ENCODE assay signal across 9 mouse cellular contexts in genomic region chr5:122811364-122812079, GRCm38 (mm10). TPM values are rescaled to one million over a fixed set of nuclear protein-coding genes. Genes with fewer than 3 reads are reported as not detected.
A peak's percentile ranks its signal among the peaks of the same experiment; 100 is the strongest.
DNase-seq lines count a peak whose midpoint lies in the region; ATAC-seq lines count a peak whose summit lies in the region.
"Had no signal": no experiment of that assay in that cellular context is flagged by ENCODE, and none has a peak within 500 bp of the region (broad histone marks: within the 10 kb centered on the region; RNA-seq: fewer than 3 reads in every experiment).

No protein-coding gene starts in this region.

- no peak overlapping the region for H3K27ac ChIP-seq in forebrain, embryonic 11.5 days (ENCODE audit: low read depth, low read length)
- no peak overlapping the region for H3K27ac ChIP-seq in forebrain, embryonic 13.5 days
- H3K27ac ChIP-seq: limb, embryonic 12.5 days had no signal

- no peaks in the 10 kb centered on the region for H3K4me1 ChIP-seq in forebrain, embryonic 11.5 days (replicated peaks; ENCODE audit: control insufficient read depth, insufficient read depth, low read length)
- no peaks in the 10 kb centered on the region for H3K4me1 ChIP-seq in forebrain, embryonic 13.5 days
- H3K4me1 ChIP-seq: limb, embryonic 12.5 days had no signal

- H3K9ac ChIP-seq in forebrain, embryonic 11.5 days (ENCODE audit: low read length) = no peak overlapping the region
- no peak overlapping the region for H3K9ac ChIP-seq in forebrain, embryonic 13.5 days
- H3K9ac ChIP-seq: limb, embryonic 12.5 days had no signal

- no peak for ATAC-seq in forebrain, embryonic 11.5 days (replicated peaks; ENCODE audit: low FRiP score)
- ATAC-seq in forebrain, embryonic 13.5 days = no peak

- DNase-seq in forebrain, embryonic 11.5 days (ENCODE audit: low spot score) = peak; percentile 82
- peak; percentile 81 for DNase-seq in 3T3-L1 (ENCODE audit: low read depth, low spot score)
- peak; percentile 63 to 73 for DNase-seq in adrenal gland, adult 18-20 months (ENCODE audit: low spot score in 2 of 2)
- DNase-seq in embryo, embryonic 9.5 days (ENCODE audit: extremely low spot score) = peak; percentile 61
- peak; percentile 79 for DNase-seq in kidney, adult 9 months
- DNase-seq in lung, postnatal 10 days = peak; percentile 78
- DNase-seq in spleen, postnatal 10 days (ENCODE audit: low spot score in 2 of 2) = peak; percentile 64 to 86

- no peaks in the 10 kb centered on the region for H3K27me3 ChIP-seq in forebrain, embryonic 11.5 days (ENCODE audit: control insufficient read depth, insufficient read depth, low read length)
- no peaks in the 10 kb centered on the region for H3K27me3 ChIP-seq in forebrain, embryonic 13.5 days
- H3K27me3 ChIP-seq: limb, embryonic 12.5 days had no signal

- no peak overlapping the region for H3K4me3 ChIP-seq in forebrain, embryonic 11.5 days (ENCODE audit: low read depth, low read length)
- no peak overlapping the region for H3K4me3 ChIP-seq in forebrain, embryonic 13.5 days
- H3K4me3 ChIP-seq: limb, embryonic 12.5 days had no signal

- WGBS in forebrain, embryonic 11.5 days = 91% methylated on average over 9 of the region's 9 CpGs
- 91% methylated on average over 9 of the region's 9 CpGs for WGBS in forebrain, embryonic 13.5 days

- H3K4me2 ChIP-seq in forebrain, embryonic 11.5 days (ENCODE audit: low read depth, low read length, severe bottlenecking) = no peak overlapping the region
- H3K4me2 ChIP-seq in forebrain, embryonic 13.5 days = no peak overlapping the region
- H3K4me2 ChIP-seq: limb, embryonic 12.5 days had no signal

- H3K9me3 ChIP-seq in forebrain, embryonic 11.5 days (ENCODE audit: control insufficient read depth, low read length) = no peaks in the 10 kb centered on the region
- no peaks in the 10 kb centered on the region for H3K9me3 ChIP-seq in forebrain, embryonic 13.5 days (replicated peaks)
- H3K9me3 ChIP-seq: limb, embryonic 12.5 days had no signal

- peaks cover 23% of the 10 kb centered on the region; the same call in 1 of the 2 replicates for H3K36me3 ChIP-seq in forebrain, embryonic 11.5 days (ENCODE audit: control insufficient read depth, insufficient read depth, low read length)
- H3K36me3 ChIP-seq in forebrain, embryonic 13.5 days (ENCODE audit: poor library complexity, severe bottlenecking) = peaks cover 89% of the 10 kb centered on the region

RNA-seq across cellular contexts. Expression of gene Anapc5, which starts 9.6 kb away (rescaled TPM):
- polyA plus RNA-seq in forebrain, embryonic 11.5 days (2014; fragmentation: Nextera tagmentation; extraction: Ambion mirVana) = 536 and 549 TPM in 2 replicates
- polyA plus RNA-seq in forebrain, embryonic 13.5 days (2015; fragmentation: Nextera tagmentation; extraction: Ambion mirVana) = 552 and 565 TPM in 2 replicates
- total RNA-seq in adrenal gland, adult 18-20 months (2021) = 100 to 1,000 TPM; 148 to 156 TPM

RNA-seq across cellular contexts. Expression of gene Camkk2, which starts 32.3 kb away (rescaled TPM):
- 24.4 and 26.3 TPM in 2 replicates for polyA plus RNA-seq in forebrain, embryonic 11.5 days (2014; fragmentation: Nextera tagmentation; extraction: Ambion mirVana)
- 40.0 and 41.1 TPM in 2 replicates for polyA plus RNA-seq in forebrain, embryonic 13.5 days (2015; fragmentation: Nextera tagmentation; extraction: Ambion mirVana)
- 10 to 100 TPM; 26.7 to 36.4 TPM for total RNA-seq in adrenal gland, adult 18-20 months (2021)

RNA-seq across cellular contexts. Expression of gene Rnf34, which starts 38.3 kb away (rescaled TPM):
- polyA plus RNA-seq in forebrain, embryonic 11.5 days (2014; fragmentation: Nextera tagmentation; extraction: Ambion mirVana) = 51.1 and 53.2 TPM in 2 replicates
- 51.9 and 56.0 TPM in 2 replicates for polyA plus RNA-seq in forebrain, embryonic 13.5 days (2015; fragmentation: Nextera tagmentation; extraction: Ambion mirVana)
- 10 to 100 TPM; 15.9 to 26.0 TPM for total RNA-seq in adrenal gland, adult 18-20 months (2021)
